In the genomic region with DNA sequence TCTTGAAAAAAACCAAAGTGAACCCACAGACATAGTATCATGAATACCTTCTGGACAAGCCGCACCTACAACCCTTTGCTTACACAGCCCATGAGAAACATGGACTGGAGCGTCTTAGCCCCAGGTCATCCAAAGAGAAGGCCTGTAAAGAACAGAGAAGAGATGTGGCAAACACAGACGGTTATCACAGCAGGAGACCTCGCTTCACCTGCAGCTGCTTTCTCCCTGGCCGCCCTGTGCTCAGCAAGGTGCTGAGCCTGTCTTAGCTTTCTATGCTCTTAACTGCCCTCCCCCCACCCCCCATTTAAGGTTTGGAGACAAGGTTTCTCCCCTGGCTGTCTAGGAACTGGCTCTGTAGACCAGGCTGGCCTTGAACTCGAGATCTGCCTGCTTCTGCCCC, we compare ENCODE assay signal across 23 mouse cellular contexts.
"Had no signal": no experiment of that assay in that cellular context is flagged by ENCODE, and none has a peak within 500 bp of the region (broad histone marks: within the 10 kb centered on the region; RNA-seq: fewer than 3 reads in every experiment).

No protein-coding gene starts in this region.

- H3K27ac ChIP-seq: heart, embryonic 13.5 days; heart, embryonic 15.5 days; hindbrain, embryonic 13.5 days; hindbrain, embryonic 15.5 days; hindbrain, postnatal 0 days; kidney, embryonic 15.5 days; kidney, postnatal 0 days; limb, embryonic 10.5 days; limb, embryonic 12.5 days had no signal

- H3K36me3 ChIP-seq: hindbrain, embryonic 15.5 days had no signal

- H3K9ac ChIP-seq: heart, embryonic 13.5 days; heart, embryonic 15.5 days; hindbrain, embryonic 13.5 days; hindbrain, embryonic 15.5 days; kidney, embryonic 15.5 days; limb, embryonic 12.5 days; liver, embryonic 15.5 days had no signal

- H3K4me3 ChIP-seq: heart, embryonic 13.5 days; heart, embryonic 15.5 days; hindbrain, embryonic 13.5 days; hindbrain, embryonic 15.5 days; kidney, embryonic 15.5 days; limb, embryonic 10.5 days; limb, embryonic 12.5 days; liver, embryonic 15.5 days had no signal

- H3K27me3 ChIP-seq: heart, embryonic 13.5 days; heart, embryonic 15.5 days; hindbrain, embryonic 13.5 days; hindbrain, embryonic 15.5 days; kidney, embryonic 15.5 days; limb, embryonic 12.5 days; liver, embryonic 15.5 days had no signal

- DNase-seq: gastrocnemius, postnatal 10 days; gastrocnemius, postnatal 36 days; heart, adult 18-20 months; heart, postnatal 14 days; heart, postnatal 36 days; kidney, adult 11 months; kidney, adult 2 months; kidney, adult 9 months; kidney, postnatal 14 days; kidney, postnatal 36 days; layer of hippocampus, adult 9-11 months; layer of hippocampus, postnatal 36 days; liver had no signal
